Mouse (Mus musculus): ENCODE measurements around the gene Gpr157.

The Gpr157 gene

GRCm38 (mm10) chr4:150139090-150139489 lies 51.9 kb downstream of the Gpr157 start:
- DNase-seq (ENCODE audit: inconsistent age in 2 of 2, low spot score in 1 of 2), result no peak

- no peak for DNase-seq (ENCODE audit: inconsistent age in 2 of 2, low spot score in 1 of 2)
These were observed 53.2 kb downstream of the Gpr157 start for GRCm38 (mm10) chr4:150140346-150140745.

- DNase-seq (ENCODE audit: inconsistent age in 2 of 2, low spot score in 1 of 2), result no peak
These were observed 57.1 kb downstream of the Gpr157 start for GRCm38 (mm10) chr4:150144242-150144641.

DNA sequence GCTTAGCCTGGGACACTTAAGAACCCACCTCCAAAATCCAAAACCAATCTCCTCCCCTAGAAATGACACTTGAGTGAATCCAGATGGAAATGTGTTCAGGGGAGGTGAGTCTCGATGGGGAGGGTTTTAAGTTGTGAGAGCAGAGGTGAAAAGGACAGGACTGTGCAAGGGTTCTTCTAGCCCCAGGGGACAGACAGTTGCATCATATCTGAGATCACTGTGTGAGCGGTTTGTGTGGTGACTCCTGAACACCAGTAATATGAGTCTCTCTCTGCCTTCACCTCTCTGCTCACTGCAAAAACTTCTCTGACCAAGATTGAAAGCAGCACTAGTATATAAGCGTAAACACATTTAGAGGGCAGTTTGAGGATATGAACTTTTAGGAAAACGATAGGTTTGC lies 59.1 kb downstream of the Gpr157 start:
- no peak for DNase-seq (ENCODE audit: inconsistent age in 2 of 2, low spot score in 1 of 2)

- DNase-seq (ENCODE audit: inconsistent age in 2 of 2, low spot score in 1 of 2), result no peak
These were observed 63.9 kb downstream of the Gpr157 start for GRCm38 (mm10) chr4:150151045-150151444.

GRCm38 (mm10) chr4:150152483-150152882 lies 65.3 kb downstream of the Gpr157 start:
- DNase-seq (ENCODE audit: inconsistent age in 2 of 2, low spot score in 1 of 2), result peak; percentile 48 to 57

DNA sequence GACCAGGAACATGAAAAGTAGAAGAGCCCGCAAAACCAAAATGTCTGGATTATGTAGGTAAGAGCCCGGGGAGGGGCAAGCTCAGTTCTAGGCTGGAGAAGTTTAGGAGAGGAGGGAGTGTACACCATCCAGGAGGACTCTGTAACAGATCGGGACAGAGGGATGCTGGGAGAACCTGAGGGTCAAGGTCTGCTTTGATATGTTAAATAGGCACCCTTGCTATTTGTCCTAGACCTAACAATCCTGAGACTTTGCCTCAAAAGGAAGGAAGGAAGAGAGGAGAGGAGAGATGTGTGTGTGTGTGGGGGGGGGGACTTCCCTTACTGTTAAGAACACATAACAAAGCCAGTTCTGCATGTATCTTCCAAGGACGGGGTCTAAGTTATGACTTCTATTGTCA lies 68.1 kb downstream of the Gpr157 start:
- DNase-seq (ENCODE audit: inconsistent age in 2 of 2, low spot score in 1 of 2), result no peak
